Mouse (Mus musculus) embryonic fibroblast, embryonic 13.5 days (primary cell): ENCODE data around the gene Cmya5.

Experiments
- CTCF ChIP-seq: IDR thresholded peaks from 2 replicates; pipeline ENCODE4 v1.5.1; 2011; ENCODE audit warnings: mild to moderate bottlenecking, control low read depth, low read length, moderate library complexity, borderline replicate concordance; ENCODE audit not compliant: insufficient read depth
- POLR2A ChIP-seq: IDR thresholded peaks from 2 replicates; pipeline ENCODE4 v1.6.1; 2011; ENCODE audit warnings: low read depth, mild to moderate bottlenecking, control low read depth, low read length, moderate library complexity

DNA sequence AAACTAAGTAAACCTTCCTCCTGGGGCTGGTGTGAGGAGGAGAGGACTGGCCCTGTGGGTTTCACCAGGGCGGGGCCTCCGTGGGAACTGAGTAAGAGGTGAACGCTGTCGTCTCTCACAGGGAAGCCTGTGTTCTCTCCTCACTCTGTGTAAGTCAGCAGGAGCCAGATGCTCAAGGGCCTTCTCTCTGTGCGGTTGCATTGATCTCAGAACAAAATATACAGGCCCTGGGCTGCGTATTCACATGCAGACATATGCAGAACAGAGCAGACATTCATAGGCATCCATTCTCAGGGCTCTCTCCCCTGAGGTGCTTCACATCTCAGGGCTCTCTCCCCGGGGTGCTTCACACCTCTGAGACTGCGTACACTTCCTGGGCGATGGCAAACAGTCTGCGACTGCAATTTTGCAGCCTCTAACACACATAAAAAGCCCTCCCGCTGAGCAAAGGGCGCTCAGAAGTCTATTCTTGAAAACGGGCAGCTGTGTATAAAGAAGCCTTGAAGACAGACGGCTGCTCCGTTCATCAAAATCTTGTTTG lies 71.6 kb downstream of the Cmya5 start:
- no peak for TF ChIP-seq CTCF
- TF ChIP-seq POLR2A = no peak
